Mouse (Mus musculus): ENCODE results near the gene AL607142.1. TPM values are rescaled to one million over a fixed set of nuclear protein-coding genes. Genes with fewer than 3 reads are reported as not detected.

Gene AL607142.1
- polyA plus RNA-seq, 1 experiment from 2014 or later = not detected

- no peak overlapping the region for H3K4me3 ChIP-seq (ENCODE audit: low read length)
- peaks cover 24% of the 10 kb centered on the region; the same call in 1 of the 2 replicates for H3K27me3 ChIP-seq (ENCODE audit: control insufficient read depth, insufficient read depth, low read depth, low read length)
- H3K27ac ChIP-seq (ENCODE audit: low read length) = no peak overlapping the region
- H3K4me1 ChIP-seq (replicated peaks; ENCODE audit: control insufficient read depth, insufficient read depth, low read length) = peaks cover 10% of the 10 kb centered on the region; the same call in 1 of the 2 replicates
- ATAC-seq (ENCODE audit: low read depth) = no peak
- no peak overlapping the region for H3K4me2 ChIP-seq (ENCODE audit: low read depth, low read length)
- 85% methylated on average over 4 of the region's 4 CpGs for WGBS
- no peaks in the 10 kb centered on the region for H3K36me3 ChIP-seq (ENCODE audit: control insufficient read depth, insufficient read depth, low read length)
- no peak overlapping the region for H3K9ac ChIP-seq (ENCODE audit: low read length)
- no peaks in the 10 kb centered on the region for H3K9me3 ChIP-seq (ENCODE audit: control insufficient read depth, low read length)
These were observed 28.5 kb upstream of the AL607142.1 start for GRCm38 (mm10) chr4:120036294-120036693.

GRCm38 (mm10) chr4:120037007-120037406, 27.8 kb upstream of the AL607142.1 start:
- WGBS = 27% methylated on average over 7 of the region's 7 CpGs
- ATAC-seq (ENCODE audit: low read depth) = no peak
- Histone ChIP-seq H3K9me3 (ENCODE audit: control insufficient read depth, low read length) (no peaks in the 10 kb centered on the region), H3K27ac (ENCODE audit: low read length) (no peak overlapping the region), H3K4me2 (ENCODE audit: low read depth, low read length) (no peak overlapping the region), H3K27me3 (ENCODE audit: control insufficient read depth, insufficient read depth, low read depth, low read length) (peaks cover 21% of the 10 kb centered on the region; the same call in 1 of the 2 replicates), H3K4me3 (ENCODE audit: low read length) (no peak overlapping the region), H3K4me1 (replicated peaks; ENCODE audit: control insufficient read depth, insufficient read depth, low read length) (peaks cover 9% of the 10 kb centered on the region; the same call in 1 of the 2 replicates), H3K36me3 (ENCODE audit: control insufficient read depth, insufficient read depth, low read length) (no peaks in the 10 kb centered on the region), H3K9ac (ENCODE audit: low read length) (no peak overlapping the region)

- Histone ChIP-seq H3K27ac (ENCODE audit: low read length) (no peak overlapping the region), H3K36me3 (ENCODE audit: control insufficient read depth, insufficient read depth, low read length) (no peaks in the 10 kb centered on the region), H3K9me3 (ENCODE audit: control insufficient read depth, low read length) (no peaks in the 10 kb centered on the region), H3K4me3 (ENCODE audit: low read length) (no peak overlapping the region), H3K4me1 (replicated peaks; ENCODE audit: control insufficient read depth, insufficient read depth, low read length) (peaks cover 4% of the 10 kb centered on the region; the same call in 1 of the 2 replicates), H3K9ac (ENCODE audit: low read length) (no peak overlapping the region), H3K4me2 (ENCODE audit: low read depth, low read length) (no peak overlapping the region), H3K27me3 (ENCODE audit: control insufficient read depth, insufficient read depth, low read depth, low read length) (no peaks in the 10 kb centered on the region)
- 71% methylated on average over 2 of the region's 2 CpGs for WGBS
- no peak for ATAC-seq (ENCODE audit: low read depth)
These were observed 23.3 kb upstream of the AL607142.1 start for GRCm38 (mm10) chr4:120041520-120041919.

- ATAC-seq (ENCODE audit: low read depth) = no peak
- WGBS = 79% methylated on average over 7 of the region's 7 CpGs
- Histone ChIP-seq H3K36me3 (ENCODE audit: control insufficient read depth, insufficient read depth, low read length) (no peaks in the 10 kb centered on the region), H3K4me3 (ENCODE audit: low read length) (no peak overlapping the region), H3K4me1 (replicated peaks; ENCODE audit: control insufficient read depth, insufficient read depth, low read length) (peaks cover 4% of the 10 kb centered on the region; the same call in 1 of the 2 replicates), H3K9ac (ENCODE audit: low read length) (no peak overlapping the region), H3K9me3 (ENCODE audit: control insufficient read depth, low read length) (no peaks in the 10 kb centered on the region), H3K4me2 (ENCODE audit: low read depth, low read length) (no peak overlapping the region), H3K27me3 (ENCODE audit: control insufficient read depth, insufficient read depth, low read depth, low read length) (no peaks in the 10 kb centered on the region), H3K27ac (ENCODE audit: low read length) (no peak overlapping the region)
These were observed 22.3 kb upstream of the AL607142.1 start for GRCm38 (mm10) chr4:120042480-120042879.

- no peaks in the 10 kb centered on the region for H3K36me3 ChIP-seq (ENCODE audit: control insufficient read depth, insufficient read depth, low read length)
- H3K9me3 ChIP-seq (ENCODE audit: control insufficient read depth, low read length) = no peaks in the 10 kb centered on the region
- WGBS = 76% methylated on average over 5 of the region's 5 CpGs
- no peak overlapping the region for H3K4me2 ChIP-seq (ENCODE audit: low read depth, low read length)
- H3K27ac ChIP-seq (ENCODE audit: low read length) = no peak overlapping the region
- H3K9ac ChIP-seq (ENCODE audit: low read length) = no peak overlapping the region
- no peaks in the 10 kb centered on the region for H3K27me3 ChIP-seq (ENCODE audit: control insufficient read depth, insufficient read depth, low read depth, low read length)
- ATAC-seq (ENCODE audit: low read depth) = no peak
- H3K4me1 ChIP-seq (replicated peaks; ENCODE audit: control insufficient read depth, insufficient read depth, low read length) = peaks cover 4% of the 10 kb centered on the region; the same call in 1 of the 2 replicates
- H3K4me3 ChIP-seq (ENCODE audit: low read length) = no peak overlapping the region
These were observed 20.2 kb upstream of the AL607142.1 start for GRCm38 (mm10) chr4:120044612-120045011.

- Histone ChIP-seq H3K4me1 (replicated peaks; ENCODE audit: control insufficient read depth, insufficient read depth, low read length) (peaks cover 4% of the 10 kb centered on the region; the same call in 1 of the 2 replicates), H3K4me3 (ENCODE audit: low read length) (no peak overlapping the region), H3K36me3 (ENCODE audit: control insufficient read depth, insufficient read depth, low read length) (no peaks in the 10 kb centered on the region), H3K9ac (ENCODE audit: low read length) (no peak overlapping the region), H3K27me3 (ENCODE audit: control insufficient read depth, insufficient read depth, low read depth, low read length) (no peaks in the 10 kb centered on the region), H3K27ac (ENCODE audit: low read length) (no peak overlapping the region), H3K9me3 (ENCODE audit: control insufficient read depth, low read length) (no peaks in the 10 kb centered on the region), H3K4me2 (ENCODE audit: low read depth, low read length) (no peak overlapping the region)
- ATAC-seq (ENCODE audit: low read depth) = no peak
- WGBS = 49% methylated on average over 5 of the region's 5 CpGs
These were observed 19.7 kb upstream of the AL607142.1 start for GRCm38 (mm10) chr4:120045131-120045537.

GRCm38 (mm10) chr4:120045871-120046270, 18.9 kb upstream of the AL607142.1 start:
- Histone ChIP-seq H3K4me2 (ENCODE audit: low read depth, low read length) (no peak overlapping the region), H3K9me3 (ENCODE audit: control insufficient read depth, low read length) (no peaks in the 10 kb centered on the region), H3K27me3 (ENCODE audit: control insufficient read depth, insufficient read depth, low read depth, low read length) (no peaks in the 10 kb centered on the region), H3K4me3 (ENCODE audit: low read length) (no peak overlapping the region), H3K4me1 (replicated peaks; ENCODE audit: control insufficient read depth, insufficient read depth, low read length) (peaks cover 4% of the 10 kb centered on the region; the same call in 1 of the 2 replicates), H3K27ac (ENCODE audit: low read length) (no peak overlapping the region), H3K36me3 (ENCODE audit: control insufficient read depth, insufficient read depth, low read length) (no peaks in the 10 kb centered on the region), H3K9ac (ENCODE audit: low read length) (no peak overlapping the region)
- ATAC-seq (ENCODE audit: low read depth) = no peak
- WGBS = 84% methylated on average over 7 of the region's 7 CpGs

- no peaks in the 10 kb centered on the region for H3K36me3 ChIP-seq (ENCODE audit: control insufficient read depth, insufficient read depth, low read length)
- 26% methylated on average over 4 of the region's 4 CpGs for WGBS
- H3K4me3 ChIP-seq (ENCODE audit: low read length) = no peak overlapping the region
- H3K9ac ChIP-seq (ENCODE audit: low read length) = no peak overlapping the region
- no peak overlapping the region for H3K27ac ChIP-seq (ENCODE audit: low read length)
- H3K4me2 ChIP-seq (ENCODE audit: low read depth, low read length) = no peak overlapping the region
- ATAC-seq (ENCODE audit: low read depth) = no peak
- H3K4me1 ChIP-seq (replicated peaks; ENCODE audit: control insufficient read depth, insufficient read depth, low read length) = peaks cover 4% of the 10 kb centered on the region; the same call in 1 of the 2 replicates
- no peaks in the 10 kb centered on the region for H3K9me3 ChIP-seq (ENCODE audit: control insufficient read depth, low read length)
- no peaks in the 10 kb centered on the region for H3K27me3 ChIP-seq (ENCODE audit: control insufficient read depth, insufficient read depth, low read depth, low read length)
These were observed 17.7 kb upstream of the AL607142.1 start for GRCm38 (mm10) chr4:120047060-120047459.

- H3K27me3 ChIP-seq (ENCODE audit: control insufficient read depth, insufficient read depth, low read depth, low read length) = no peaks in the 10 kb centered on the region
- H3K36me3 ChIP-seq (ENCODE audit: control insufficient read depth, insufficient read depth, low read length) = no peaks in the 10 kb centered on the region
- WGBS = 78% methylated on average over 4 of the region's 4 CpGs
- no peak overlapping the region for H3K4me3 ChIP-seq (ENCODE audit: low read length)
- H3K9ac ChIP-seq (ENCODE audit: low read length) = no peak overlapping the region
- no peak for ATAC-seq (ENCODE audit: low read depth)
- no peaks in the 10 kb centered on the region for H3K9me3 ChIP-seq (ENCODE audit: control insufficient read depth, low read length)
- H3K27ac ChIP-seq (ENCODE audit: low read length) = no peak overlapping the region
- H3K4me2 ChIP-seq (ENCODE audit: low read depth, low read length) = no peak overlapping the region
- peaks cover 4% of the 10 kb centered on the region; the same call in 1 of the 2 replicates for H3K4me1 ChIP-seq (replicated peaks; ENCODE audit: control insufficient read depth, insufficient read depth, low read length)
These were observed 16.5 kb upstream of the AL607142.1 start for GRCm38 (mm10) chr4:120048274-120048673.

GRCm38 (mm10) chr4:120049857-120050256, 14.9 kb upstream of the AL607142.1 start:
- no peak overlapping the region for H3K9ac ChIP-seq (ENCODE audit: low read length)
- H3K4me2 ChIP-seq (ENCODE audit: low read depth, low read length) = no peak overlapping the region
- no peaks in the 10 kb centered on the region for H3K36me3 ChIP-seq (ENCODE audit: control insufficient read depth, insufficient read depth, low read length)
- peaks cover 4% of the 10 kb centered on the region; the same call in 1 of the 2 replicates for H3K4me1 ChIP-seq (replicated peaks; ENCODE audit: control insufficient read depth, insufficient read depth, low read length)
- no peaks in the 10 kb centered on the region for H3K27me3 ChIP-seq (ENCODE audit: control insufficient read depth, insufficient read depth, low read depth, low read length)
- 91% methylated on average over 3 of the region's 3 CpGs for WGBS
- no peak overlapping the region for H3K27ac ChIP-seq (ENCODE audit: low read length)
- H3K9me3 ChIP-seq (ENCODE audit: control insufficient read depth, low read length) = no peaks in the 10 kb centered on the region
- no peak for ATAC-seq (ENCODE audit: low read depth)
- no peak overlapping the region for H3K4me3 ChIP-seq (ENCODE audit: low read length)
